Mouse (Mus musculus) forebrain, postnatal 0 days (tissue): ENCODE measurements around the gene Dmwd. TPM values are rescaled to one million over a fixed set of nuclear protein-coding genes. Genes with fewer than 3 reads are reported as not detected.
A peak's percentile ranks its signal among the peaks of the same experiment; 100 is the strongest.
"Not testable (repeated sequence)": the region's sequence is repeated elsewhere in the genome, so short reads cannot be mapped to it uniquely, and the experiment has no call there.

Source experiments
- ATAC-seq: fragments of 200-750 bp; cut with Nextera tagmentation; 2 replicates; pipeline ENCODE4 v1.8.0; 2017; ENCODE audit warnings: mild to moderate bottlenecking, moderate library complexity
- DNase-seq: peaks from one replicate; pipeline ENCODE4 v3.0.0-alpha.2; 2015
- H3K27ac ChIP-seq: fragments of 300-500 bp; sonication (generic); 2 replicates; pipeline ENCODE4 v1.5.1; 2014; ENCODE audit warnings: low read depth, mild to moderate bottlenecking, antibody characterized with exemption, low read length, moderate library complexity, mixed read lengths
- H3K27me3 ChIP-seq: fragments of 300-500 bp; sonication (generic); 2 replicates; pipeline ENCODE4 v1.6.1; 2014; ENCODE audit warnings: mild to moderate bottlenecking, low read length, mixed read lengths; ENCODE audit not compliant: insufficient read depth
- H3K36me3 ChIP-seq: fragments of 300-500 bp; sonication (generic); 2 replicates; pipeline ENCODE4 v1.6.1; 2014; ENCODE audit warnings: mild to moderate bottlenecking, moderate library complexity; ENCODE audit not compliant: insufficient read depth
- H3K4me1 ChIP-seq: fragments of 300-500 bp; sonication (generic); 2 replicates; pipeline ENCODE4 v1.6.1; 2014; ENCODE audit warnings: antibody characterized with exemption; ENCODE audit not compliant: insufficient read depth
- H3K4me2 ChIP-seq: fragments of 300-500 bp; sonication (generic); 2 replicates; pipeline ENCODE4 v1.6.1; 2014; ENCODE audit warnings: low read depth, mild to moderate bottlenecking, moderate library complexity
- H3K4me3 ChIP-seq: fragments of 300-500 bp; sonication (generic); 2 replicates; pipeline ENCODE4 v1.5.1; 2014; ENCODE audit warnings: low read depth, low read length, mixed read lengths
- H3K9ac ChIP-seq: fragments of 300-500 bp; sonication (generic); 2 replicates; pipeline ENCODE4 v1.6.1; 2014; ENCODE audit warnings: mild to moderate bottlenecking
- H3K9me3 ChIP-seq: fragments of 300-500 bp; sonication (generic); 2 replicates; pipeline ENCODE4 v1.6.1; 2016; ENCODE audit warnings: low read length
- CTCF ChIP-seq: sonication (generic); IDR thresholded peaks from 2 replicates; pipeline ENCODE4 v1.5.1; 2016; ENCODE audit warnings: antibody characterized with exemption, control low read depth, low read depth
- WGBS: fragments of 180-500 bp; shearing (Covaris S2); extraction: QIAGEN DNeasy Blood & Tissue Kit; methylation state at CpG from one replicate; pipeline ENCODE4 v1.1.7; 2014; 5-methylcytosine and 5-hydroxymethylcytosine counted together
- polyA plus RNA-seq: library from polyadenylated mRNA; unstranded; fragments of >200 nt; fragmentation: Nextera tagmentation; extraction: Ambion mirVana; gene quantifications from 2 replicates; pipeline ENCODE4 v1.2.1, GENCODE M21; 2015
- total RNA-seq: library from RNA; depleted of rRNA; stranded (reverse); fragments of >200 nt; gene quantifications from 2 replicates; pipeline ENCODE4 v1.2.3, GENCODE M21; 2014

Dmwd gene
- total and polyA plus RNA-seq, 2 experiments from 2014 or later, result 43.8 to 122 TPM

- DNase-seq (peak; percentile 85), ATAC-seq (no peak)
- no peak overlapping the region for H3K4me3 ChIP-seq
- peaks cover 18% of the 10 kb centered on the region for H3K27me3 ChIP-seq
- no peaks in the 10 kb centered on the region for H3K4me1 ChIP-seq
- no peak overlapping the region for H3K9ac ChIP-seq
- H3K36me3 ChIP-seq, result no peaks in the 10 kb centered on the region
- peak; percentile 82 for TF ChIP-seq CTCF
- no peak overlapping the region for H3K27ac ChIP-seq
- H3K4me2 ChIP-seq, result no peak overlapping the region
- no peaks in the 10 kb centered on the region for H3K9me3 ChIP-seq
- 6% methylated on average over 2 of the region's 2 CpGs for WGBS
These were observed 7.3 kb upstream of the Dmwd start for GRCm38 (mm10) chr7:19068707-19069106.

DNA sequence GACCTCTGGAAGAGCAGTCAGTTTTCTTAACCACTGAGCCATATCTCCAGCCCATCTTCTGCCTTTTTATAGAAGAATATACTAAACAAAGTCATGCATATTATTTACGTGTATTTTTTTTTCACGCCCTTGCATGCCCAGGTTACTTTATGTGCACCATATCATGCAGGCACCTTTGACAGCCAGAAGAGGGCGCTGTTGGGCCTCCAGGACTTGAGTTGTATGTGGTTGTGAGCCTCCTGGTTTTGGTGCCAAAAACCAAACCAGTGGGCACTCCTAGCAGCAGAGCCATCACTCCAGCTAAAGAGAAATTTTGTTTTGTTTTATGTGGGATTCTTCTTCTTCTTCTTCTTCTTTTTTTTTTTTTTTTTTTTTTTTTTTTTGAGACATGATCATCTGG is 6.5 kb upstream of the Dmwd start:
- no peak for ATAC-seq
- WGBS, result 52% methylated on average over 3 of the region's 3 CpGs
- Histone ChIP-seq H3K4me3 (no peak overlapping the region), H3K27me3 (peaks cover 18% of the 10 kb centered on the region), H3K9ac (no peak overlapping the region), H3K9me3 (no peaks in the 10 kb centered on the region), H3K4me1 (no peaks in the 10 kb centered on the region), H3K4me2 (no peak overlapping the region), H3K27ac (no peak overlapping the region), H3K36me3 (no peaks in the 10 kb centered on the region)
- peak; percentile 55 for TF ChIP-seq CTCF
- DNase-seq, result no peak

DNA sequence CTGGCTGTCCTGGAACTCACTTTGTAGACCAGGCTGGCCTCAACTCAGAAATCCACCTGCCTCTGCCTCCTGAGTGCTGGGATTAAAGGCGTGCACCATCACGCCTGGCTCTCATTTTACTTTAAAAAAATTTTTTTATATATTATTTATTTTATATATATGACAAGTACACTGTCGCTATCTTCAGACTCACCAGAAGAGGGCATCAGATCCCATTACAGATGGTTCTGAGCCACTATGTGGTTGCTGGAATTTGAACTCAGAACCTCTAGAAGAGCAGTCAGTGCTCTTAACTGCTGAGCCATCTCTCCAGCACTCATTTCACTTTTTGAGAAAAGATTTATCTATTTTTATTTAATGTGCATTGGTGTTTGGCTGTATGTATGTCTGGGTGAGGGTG is 5.0 kb upstream of the Dmwd start:
- H3K27me3 ChIP-seq, H3K4me2 ChIP-seq, H3K4me1 ChIP-seq, ATAC-seq, H3K9ac ChIP-seq, H3K36me3 ChIP-seq, H3K27ac ChIP-seq, H3K9me3 ChIP-seq, DNase-seq, H3K4me3 ChIP-seq: not testable (repeated sequence)
- 60% methylated on average over 3 of the region's 3 CpGs for WGBS

DNA sequence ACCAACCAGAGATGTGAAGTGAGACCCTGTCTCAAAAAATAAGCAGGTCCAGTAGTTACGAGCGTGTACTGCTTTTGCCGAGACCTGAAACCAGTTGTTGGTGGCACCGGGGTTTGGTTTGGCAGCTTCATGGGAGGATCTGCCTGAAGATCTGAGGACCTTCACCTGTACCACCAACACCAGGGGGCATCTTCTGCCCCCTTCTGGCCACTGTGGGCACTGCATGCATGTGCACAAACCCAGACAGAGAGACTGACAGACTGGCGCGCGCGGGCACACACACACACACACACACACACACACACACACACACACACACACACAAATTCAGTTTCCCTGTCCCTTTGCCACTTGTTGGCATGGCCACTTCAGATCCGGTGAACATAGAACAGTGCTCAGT is 2.5 kb upstream of the Dmwd start:
- peak; percentile 62 for TF ChIP-seq CTCF
- DNase-seq (no peak), ATAC-seq (no peak)
- H3K9me3 ChIP-seq, result no peaks in the 10 kb centered on the region
- H3K9ac ChIP-seq, result no peak overlapping the region
- H3K36me3 ChIP-seq, result peaks cover 4% of the 10 kb centered on the region
- H3K4me3 ChIP-seq, result no peak overlapping the region
- H3K4me2 ChIP-seq, result no peak overlapping the region
- peaks cover 9% of the 10 kb centered on the region for H3K4me1 ChIP-seq
- H3K27me3 ChIP-seq, result no peaks in the 10 kb centered on the region
- no peak overlapping the region for H3K27ac ChIP-seq
- 82% methylated on average over 9 of the region's 9 CpGs for WGBS

- WGBS, result 94% methylated on average over 6 of the region's 6 CpGs
- H3K27me3 ChIP-seq, result no peaks in the 10 kb centered on the region
- DNase-seq (no peak), ATAC-seq (no peak)
- peaks cover 9% of the 10 kb centered on the region for H3K4me1 ChIP-seq
- no peak overlapping the region for H3K4me3 ChIP-seq
- peak; percentile 24; the same call in 1 of the 2 replicates for TF ChIP-seq CTCF
- H3K27ac ChIP-seq, result no peak overlapping the region
- H3K36me3 ChIP-seq, result peaks cover 13% of the 10 kb centered on the region
- no peak overlapping the region for H3K4me2 ChIP-seq
- H3K9ac ChIP-seq, result no peak overlapping the region
- no peaks in the 10 kb centered on the region for H3K9me3 ChIP-seq
These were observed 1.5 kb upstream of the Dmwd start for GRCm38 (mm10) chr7:19074494-19074893.

DNA sequence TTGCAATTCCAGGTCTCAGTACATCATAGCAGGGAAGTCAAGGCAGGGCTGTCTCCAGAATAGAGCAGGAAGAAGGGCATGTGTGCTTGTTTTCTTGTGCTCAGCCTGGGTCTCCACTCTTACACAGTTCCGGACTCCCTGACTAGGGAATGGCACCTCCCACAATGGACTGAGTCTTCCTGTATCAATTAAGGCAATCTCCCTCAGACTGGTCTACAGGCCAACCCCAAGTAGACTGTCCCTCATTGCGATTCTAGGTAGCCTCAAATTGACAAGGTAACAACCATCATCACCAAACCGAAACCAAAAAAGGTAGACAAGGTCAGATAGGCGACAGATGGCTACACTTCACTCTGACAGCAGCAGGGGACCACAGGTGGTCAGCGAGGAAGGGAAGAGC is 796 bp upstream of the Dmwd start:
- peaks cover 9% of the 10 kb centered on the region for H3K4me1 ChIP-seq
- H3K9ac ChIP-seq, result peak overlapping the region; percentile 97; the same call in 1 of the 2 replicates
- no peak for DNase-seq
- H3K27ac ChIP-seq, result no peak overlapping the region
- no peaks in the 10 kb centered on the region for H3K27me3 ChIP-seq
- WGBS, result 62% methylated on average over 5 of the region's 5 CpGs
- no peaks in the 10 kb centered on the region for H3K9me3 ChIP-seq
- H3K4me2 ChIP-seq, result peak overlapping the region; percentile 86
- peaks cover 20% of the 10 kb centered on the region for H3K36me3 ChIP-seq
- ATAC-seq, result no peak
- no peak for TF ChIP-seq CTCF
- peak overlapping the region; percentile 99 for H3K4me3 ChIP-seq

GRCm38 (mm10) chr7:19076586-19076991 is 562 bp downstream of the Dmwd start:
- peaks cover 34% of the 10 kb centered on the region for H3K36me3 ChIP-seq
- DNase-seq (no peak), ATAC-seq (no peak; the same call in 1 of the 2 replicates)
- peak overlapping the region; percentile 97 for H3K9ac ChIP-seq
- no peak for TF ChIP-seq CTCF
- peak overlapping the region; percentile 99 for H3K4me3 ChIP-seq
- H3K4me1 ChIP-seq, result peaks cover 9% of the 10 kb centered on the region
- peak overlapping the region; percentile 86 for H3K4me2 ChIP-seq
- under 1% methylated on average over 22 of the region's 22 CpGs for WGBS
- H3K27ac ChIP-seq, result peak overlapping the region; percentile 85
- H3K9me3 ChIP-seq, result no peaks in the 10 kb centered on the region
- no peaks in the 10 kb centered on the region for H3K27me3 ChIP-seq
